Mouse (Mus musculus): ENCODE measurements at regions not wholly inside any gene's neighbourhood (a gene's known extent, or its start where the extent isn't known, plus 50 kb on each side); places are given as distances from the start of the nearest gene placed in this dataset.

GRCm38 (mm10) chr10:11648151-11648550 is 304.9 kb downstream of the Epm2a start:
- no peaks in the 10 kb centered on the region for H3K9me3 ChIP-seq (replicated peaks; ENCODE audit: control insufficient read depth, low read length)
- H3K4me3 ChIP-seq (ENCODE audit: low read depth, low read length) = no peak overlapping the region
- TF ChIP-seq EP300 (IDR thresholded peaks at IDR 0.05; ENCODE audit: low read depth) (no peak), CTCF (IDR thresholded peaks at IDR 0.05; ENCODE audit: low read depth) (no peak)
- H3K4me1 ChIP-seq (ENCODE audit: control insufficient read depth, insufficient read depth) = no peaks in the 10 kb centered on the region
- H3K27me3 ChIP-seq (ENCODE audit: control insufficient read depth, insufficient read depth, low read length) = no peaks in the 10 kb centered on the region
- no peak overlapping the region for H3K27ac ChIP-seq (ENCODE audit: low read depth)
- no peak overlapping the region for H3K4me2 ChIP-seq (ENCODE audit: low read depth, low read length)
- H3K36me3 ChIP-seq (replicated peaks; ENCODE audit: control insufficient read depth, insufficient read depth, low read length) = no peaks in the 10 kb centered on the region
- WGBS = 73% methylated on average over 1 of the region's 1 CpGs
- DNase-seq (ENCODE audit: low spot score) (no peak), ATAC-seq (ENCODE audit: insufficient read depth, low read depth) (no peak)
- no peak overlapping the region for H3K9ac ChIP-seq (replicated peaks; ENCODE audit: low read depth, low read length)

- H3K9ac ChIP-seq (replicated peaks; ENCODE audit: low read depth, low read length) = no peak overlapping the region
- H3K4me1 ChIP-seq (ENCODE audit: control insufficient read depth, insufficient read depth) = no peaks in the 10 kb centered on the region
- TF ChIP-seq CTCF (IDR thresholded peaks at IDR 0.05; ENCODE audit: low read depth) (no peak), EP300 (IDR thresholded peaks at IDR 0.05; ENCODE audit: low read depth) (no peak)
- ATAC-seq (ENCODE audit: insufficient read depth, low read depth) = no peak
- no peak overlapping the region for H3K4me3 ChIP-seq (ENCODE audit: low read depth, low read length)
- no peak for DNase-seq (ENCODE audit: low spot score)
- no peak overlapping the region for H3K4me2 ChIP-seq (ENCODE audit: low read depth, low read length)
- no peaks in the 10 kb centered on the region for H3K27me3 ChIP-seq (ENCODE audit: control insufficient read depth, insufficient read depth, low read length)
- no peaks in the 10 kb centered on the region for H3K9me3 ChIP-seq (replicated peaks; ENCODE audit: control insufficient read depth, low read length)
- H3K36me3 ChIP-seq (replicated peaks; ENCODE audit: control insufficient read depth, insufficient read depth, low read length) = no peaks in the 10 kb centered on the region
- no peak overlapping the region for H3K27ac ChIP-seq (ENCODE audit: low read depth)
- WGBS = 23% methylated on average over 1 of the region's 1 CpGs
Observed at GRCm38 (mm10) chr10:11660056-11660770, 317.0 kb downstream of the Epm2a start.

GRCm38 (mm10) chr10:11661660-11662250 is 318.6 kb downstream of the Epm2a start:
- H3K36me3 ChIP-seq (replicated peaks; ENCODE audit: control insufficient read depth, insufficient read depth, low read length) = no peaks in the 10 kb centered on the region
- WGBS = 42% methylated on average over 5 of the region's 5 CpGs
- no peaks in the 10 kb centered on the region for H3K4me1 ChIP-seq (ENCODE audit: control insufficient read depth, insufficient read depth)
- no peak overlapping the region for H3K4me2 ChIP-seq (ENCODE audit: low read depth, low read length)
- H3K4me3 ChIP-seq (ENCODE audit: low read depth, low read length) = no peak overlapping the region
- H3K9ac ChIP-seq (replicated peaks; ENCODE audit: low read depth, low read length) = no peak overlapping the region
- H3K27me3 ChIP-seq (ENCODE audit: control insufficient read depth, insufficient read depth, low read length) = no peaks in the 10 kb centered on the region
- no peaks in the 10 kb centered on the region for H3K9me3 ChIP-seq (replicated peaks; ENCODE audit: control insufficient read depth, low read length)
- TF ChIP-seq CTCF (IDR thresholded peaks at IDR 0.05; ENCODE audit: low read depth) (no peak), EP300 (IDR thresholded peaks at IDR 0.05; ENCODE audit: low read depth) (no peak)
- DNase-seq (ENCODE audit: low spot score) = no peak
- no peak overlapping the region for H3K27ac ChIP-seq (ENCODE audit: low read depth)
- no peak for ATAC-seq (ENCODE audit: insufficient read depth, low read depth)

GRCm38 (mm10) chr10:11709742-11710141 is 366.5 kb downstream of the Epm2a start:
- Histone ChIP-seq H3K36me3 (replicated peaks; ENCODE audit: control insufficient read depth, insufficient read depth, low read length) (no peaks in the 10 kb centered on the region), H3K9ac (replicated peaks; ENCODE audit: low read depth, low read length) (no peak overlapping the region), H3K4me2 (ENCODE audit: low read depth, low read length) (no peak overlapping the region), H3K27ac (ENCODE audit: low read depth) (no peak overlapping the region), H3K27me3 (ENCODE audit: control insufficient read depth, insufficient read depth, low read length) (no peaks in the 10 kb centered on the region), H3K9me3 (replicated peaks; ENCODE audit: control insufficient read depth, low read length) (no peaks in the 10 kb centered on the region), H3K4me3 (ENCODE audit: low read depth, low read length) (no peak overlapping the region), H3K4me1 (ENCODE audit: control insufficient read depth, insufficient read depth) (no peaks in the 10 kb centered on the region)
- ATAC-seq (ENCODE audit: insufficient read depth, low read depth) (no peak), DNase-seq (ENCODE audit: low spot score) (no peak)
- WGBS = 77% methylated on average over 2 of the region's 2 CpGs
- TF ChIP-seq CTCF (IDR thresholded peaks at IDR 0.05; ENCODE audit: low read depth) (no peak), EP300 (IDR thresholded peaks at IDR 0.05; ENCODE audit: low read depth) (no peak)

- no peaks in the 10 kb centered on the region for H3K27me3 ChIP-seq (ENCODE audit: control insufficient read depth, insufficient read depth, low read length)
- H3K4me1 ChIP-seq (ENCODE audit: control insufficient read depth, insufficient read depth) = no peaks in the 10 kb centered on the region
- no peak overlapping the region for H3K4me3 ChIP-seq (ENCODE audit: low read depth, low read length)
- DNase-seq (ENCODE audit: low spot score) (no peak), ATAC-seq (ENCODE audit: insufficient read depth, low read depth) (no peak)
- no peaks in the 10 kb centered on the region for H3K36me3 ChIP-seq (replicated peaks; ENCODE audit: control insufficient read depth, insufficient read depth, low read length)
- H3K4me2 ChIP-seq (ENCODE audit: low read depth, low read length) = no peak overlapping the region
- WGBS = 77% methylated on average over 7 of the region's 7 CpGs
- H3K9ac ChIP-seq (replicated peaks; ENCODE audit: low read depth, low read length) = no peak overlapping the region
- no peaks in the 10 kb centered on the region for H3K9me3 ChIP-seq (replicated peaks; ENCODE audit: control insufficient read depth, low read length)
- no peak overlapping the region for H3K27ac ChIP-seq (ENCODE audit: low read depth)
- TF ChIP-seq EP300 (IDR thresholded peaks at IDR 0.05; ENCODE audit: low read depth) (no peak), CTCF (IDR thresholded peaks at IDR 0.05; ENCODE audit: low read depth) (no peak)
Observed at GRCm38 (mm10) chr10:11724775-11725174, 381.6 kb downstream of the Epm2a start.

- no peak for DNase-seq (ENCODE audit: low spot score)
- no peaks in the 10 kb centered on the region for H3K9me3 ChIP-seq (replicated peaks; ENCODE audit: control insufficient read depth, low read length)
- no peaks in the 10 kb centered on the region for H3K4me1 ChIP-seq (ENCODE audit: control insufficient read depth, insufficient read depth)
- H3K9ac ChIP-seq (replicated peaks; ENCODE audit: low read depth, low read length) = no peak overlapping the region
- no peak overlapping the region for H3K27ac ChIP-seq (ENCODE audit: low read depth)
- 64% methylated on average over 2 of the region's 2 CpGs for WGBS
- no peaks in the 10 kb centered on the region for H3K36me3 ChIP-seq (replicated peaks; ENCODE audit: control insufficient read depth, insufficient read depth, low read length)
- H3K27me3 ChIP-seq (ENCODE audit: control insufficient read depth, insufficient read depth, low read length) = no peaks in the 10 kb centered on the region
- TF ChIP-seq CTCF (IDR thresholded peaks at IDR 0.05; ENCODE audit: low read depth) (no peak), EP300 (IDR thresholded peaks at IDR 0.05; ENCODE audit: low read depth) (no peak)
- no peak overlapping the region for H3K4me2 ChIP-seq (ENCODE audit: low read depth, low read length)
- ATAC-seq (ENCODE audit: insufficient read depth, low read depth) = no peak
- H3K4me3 ChIP-seq (ENCODE audit: low read depth, low read length) = no peak overlapping the region
Observed at GRCm38 (mm10) chr10:11729536-11729935, 386.3 kb downstream of the Epm2a start.

Data from heart, postnatal 0 days (tissue).